Mouse (Mus musculus): ENCODE measurements around the gene Zswim1.
"Not testable (repeated sequence)": the region's sequence is repeated elsewhere in the genome, so short reads cannot be mapped to it uniquely, and the experiment has no call there.

Zswim1 gene

GRCm38 (mm10) chr2:164793236-164793635 is 29.2 kb upstream of the Zswim1 start:
- no peak for DNase-seq

- no peak for DNase-seq
Measured at GRCm38 (mm10) chr2:164793772-164794171, 28.7 kb upstream of the Zswim1 start.

GRCm38 (mm10) chr2:164794293-164794692 is 28.2 kb upstream of the Zswim1 start:
- peak; percentile 73 for DNase-seq

GRCm38 (mm10) chr2:164795868-164796267 is 26.6 kb upstream of the Zswim1 start:
- no peak for DNase-seq

- not testable (repeated sequence) for DNase-seq
Measured at GRCm38 (mm10) chr2:164798554-164798953, 23.9 kb upstream of the Zswim1 start.

- DNase-seq, result no peak
Measured at GRCm38 (mm10) chr2:164800252-164801004, 22.1 kb upstream of the Zswim1 start.

GRCm38 (mm10) chr2:164803201-164803920 is 19.1 kb upstream of the Zswim1 start:
- DNase-seq, result no peak

GRCm38 (mm10) chr2:164803921-164804313 is 18.6 kb upstream of the Zswim1 start:
- DNase-seq, result no peak

GRCm38 (mm10) chr2:164804533-164805331 is 17.8 kb upstream of the Zswim1 start, which contains the start of the genes Acot8 and Zswim3:
Acot8 (minus strand) TSS chr2:164804882.
Zswim3 (plus strand) TSS chr2:164805098.
- peak; percentile 97 for DNase-seq

- DNase-seq, result no peak
Measured at GRCm38 (mm10) chr2:164805332-164805718, 17.2 kb upstream of the Zswim1 start.

GRCm38 (mm10) chr2:164806614-164807013 is 15.9 kb upstream of the Zswim1 start:
- no peak for DNase-seq

GRCm38 (mm10) chr2:164813557-164813956 is 8.9 kb upstream of the Zswim1 start:
- no peak for DNase-seq

- no peak for DNase-seq
Measured at GRCm38 (mm10) chr2:164815348-164815747, 7.1 kb upstream of the Zswim1 start.

- DNase-seq, result no peak
Measured at GRCm38 (mm10) chr2:164815821-164816220, 6.7 kb upstream of the Zswim1 start.

GRCm38 (mm10) chr2:164817206-164817605 is 5.3 kb upstream of the Zswim1 start:
- no peak for DNase-seq

GRCm38 (mm10) chr2:164817703-164818102 is 4.8 kb upstream of the Zswim1 start:
- DNase-seq, result no peak

- DNase-seq, result no peak
Measured at GRCm38 (mm10) chr2:164821060-164821459, 1.4 kb upstream of the Zswim1 start.

GRCm38 (mm10) chr2:164823181-164823585 is 697 bp downstream of the Zswim1 start:
- DNase-seq, result no peak

GRCm38 (mm10) chr2:164823969-164824368 is 1.5 kb downstream of the Zswim1 start:
- DNase-seq, result no peak

- no peak for DNase-seq
Measured at GRCm38 (mm10) chr2:164825521-164825920, 3.0 kb downstream of the Zswim1 start.

- DNase-seq, result no peak
Measured at GRCm38 (mm10) chr2:164827146-164827850, 4.8 kb downstream of the Zswim1 start.

GRCm38 (mm10) chr2:164828437-164828836 is 6.0 kb downstream of the Zswim1 start, which contains the start of gene Spata25:
Spata25 (minus strand) TSS chr2:164828537.
- DNase-seq, result no peak

GRCm38 (mm10) chr2:164829090-164829489 is 6.6 kb downstream of the Zswim1 start:
- DNase-seq, result no peak
